Mouse (Mus musculus) liver, adult (tissue): ENCODE measurements around the gene Eif2ak4.

Experiments used
- GATA4 ChIP-seq: IDR thresholded peaks from 2 replicates; pipeline ENCODE4 v1.6.1; 2014; ENCODE audit warnings: mild to moderate bottlenecking, low read length; ENCODE audit not compliant: insufficient replicate concordance

The Eif2ak4 gene

DNA sequence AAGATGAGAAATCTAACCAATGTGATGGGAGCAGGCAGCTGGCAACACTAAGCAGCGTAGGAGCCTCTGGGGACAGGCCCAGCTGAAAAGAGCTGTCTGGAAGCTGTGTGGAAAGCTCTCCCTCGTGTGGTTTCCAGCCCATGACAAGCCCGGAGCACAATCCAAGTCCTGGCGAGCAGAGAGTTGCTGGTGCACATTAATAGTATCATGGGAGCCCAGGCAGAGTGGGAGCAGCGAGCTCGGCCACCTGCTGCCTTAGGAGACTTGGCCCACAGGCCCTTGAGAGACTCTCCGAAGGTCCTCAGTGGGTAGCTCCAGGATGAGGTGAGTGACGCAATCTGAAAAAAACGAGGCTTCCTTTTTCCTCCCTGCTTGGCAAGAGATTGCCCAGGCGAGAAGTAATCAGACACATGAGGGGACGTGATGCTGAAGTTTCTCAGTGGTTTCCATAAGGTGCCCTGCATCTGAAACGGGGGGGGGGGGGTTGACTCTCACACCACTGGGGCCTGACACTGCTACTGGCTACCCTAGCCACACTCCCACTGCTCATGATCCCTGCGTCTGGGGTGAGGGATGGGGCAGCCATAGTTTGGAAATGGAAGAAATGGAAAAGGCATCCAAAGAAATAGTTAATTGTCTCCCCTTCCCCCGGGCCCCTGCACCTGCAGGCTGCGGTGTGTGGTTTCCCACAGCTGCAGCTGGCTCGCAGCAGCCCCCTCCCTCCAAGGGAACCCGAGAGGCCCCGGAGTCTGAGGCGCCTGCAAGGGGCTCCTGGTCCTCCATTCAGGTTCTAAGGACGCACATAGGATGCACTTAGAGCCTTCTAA is 110.9 kb downstream of the Eif2ak4 start:
- TF ChIP-seq GATA4, result no peak

DNA sequence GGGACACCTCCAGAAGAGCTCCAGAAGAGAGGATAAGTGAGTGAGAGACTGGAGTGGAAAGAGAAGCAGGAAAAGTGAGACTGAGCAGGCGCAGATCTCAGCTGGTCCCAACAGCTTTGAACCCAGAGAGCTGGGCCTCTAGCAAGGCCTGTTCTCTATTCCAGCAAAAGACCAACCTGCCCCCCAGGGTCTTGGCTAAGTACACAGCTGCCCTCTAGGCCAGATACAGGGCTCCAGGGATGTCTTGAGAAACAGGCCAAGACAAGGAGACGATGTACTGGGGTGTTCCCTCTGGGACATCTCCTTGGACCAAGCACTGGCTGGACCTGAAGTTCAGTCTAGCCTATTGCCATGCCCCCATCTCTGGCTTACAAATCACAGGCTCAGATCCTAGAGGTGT is 111.8 kb downstream of the Eif2ak4 start:
- TF ChIP-seq GATA4, result no peak

DNA sequence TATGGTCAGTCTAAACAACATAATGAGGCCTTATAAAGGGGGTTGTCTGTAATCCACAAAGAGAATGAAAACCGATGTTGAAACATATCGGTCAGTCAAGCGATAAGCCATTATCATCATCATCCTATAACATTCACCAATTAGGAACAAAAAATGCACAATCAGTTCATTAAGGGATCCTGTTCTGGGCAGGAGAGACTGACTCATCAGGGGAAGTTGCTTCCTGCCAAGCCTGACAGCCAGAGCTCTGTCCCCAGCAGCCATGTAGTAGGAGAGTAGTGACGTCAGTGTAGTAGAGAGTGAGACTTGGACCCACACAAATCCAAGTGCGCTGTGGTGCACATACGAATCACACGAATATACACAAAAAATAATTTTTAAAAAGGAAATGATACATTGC is 118.7 kb downstream of the Eif2ak4 start:
- no peak for TF ChIP-seq GATA4

GRCm38 (mm10) chr2:118509688-118510446 is 121.4 kb downstream of the Eif2ak4 start:
- no peak for TF ChIP-seq GATA4

DNA sequence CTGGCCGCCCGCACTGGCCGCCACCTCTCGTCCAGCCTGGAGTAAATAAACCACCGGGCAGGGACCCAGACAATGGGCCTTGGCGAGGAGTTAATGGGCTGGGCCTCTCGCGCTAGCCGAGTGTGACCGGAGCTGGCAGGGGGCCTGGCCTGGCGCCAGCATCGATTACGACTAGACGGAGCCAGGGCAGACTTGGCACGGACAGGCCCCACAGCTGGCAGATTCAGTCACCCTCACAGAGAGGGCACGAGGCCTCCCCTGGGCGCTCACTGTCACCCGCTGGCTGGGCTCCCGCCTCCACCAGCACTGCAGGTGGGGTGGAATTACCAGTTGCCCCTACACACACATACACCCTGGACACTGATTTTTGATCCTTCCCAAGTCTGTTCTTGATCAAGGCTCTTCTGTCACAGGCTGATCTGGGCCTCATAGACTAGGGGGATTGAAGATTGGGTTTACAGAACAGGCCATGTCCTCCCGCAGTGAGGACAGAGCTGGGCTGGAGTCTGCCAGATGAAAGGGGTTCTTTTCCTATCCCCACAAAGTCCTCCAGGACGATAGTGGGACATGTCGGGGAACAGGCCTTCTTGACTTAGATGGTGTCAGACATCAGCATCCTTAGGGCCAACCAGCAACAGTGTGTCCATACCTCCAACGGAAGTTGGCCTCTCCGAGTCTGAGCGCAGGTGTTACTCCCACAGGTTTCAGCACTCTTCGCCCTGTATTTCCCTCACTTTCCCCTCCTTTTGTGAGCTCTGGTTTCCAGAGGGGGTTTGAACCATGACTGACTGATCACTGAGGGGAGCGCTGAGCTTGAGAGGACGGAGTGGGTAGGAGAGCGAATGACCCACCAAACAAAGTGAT is 122.3 kb downstream of the Eif2ak4 start:
- peak; percentile 36; the same call in 1 of the 2 replicates for TF ChIP-seq GATA4

DNA sequence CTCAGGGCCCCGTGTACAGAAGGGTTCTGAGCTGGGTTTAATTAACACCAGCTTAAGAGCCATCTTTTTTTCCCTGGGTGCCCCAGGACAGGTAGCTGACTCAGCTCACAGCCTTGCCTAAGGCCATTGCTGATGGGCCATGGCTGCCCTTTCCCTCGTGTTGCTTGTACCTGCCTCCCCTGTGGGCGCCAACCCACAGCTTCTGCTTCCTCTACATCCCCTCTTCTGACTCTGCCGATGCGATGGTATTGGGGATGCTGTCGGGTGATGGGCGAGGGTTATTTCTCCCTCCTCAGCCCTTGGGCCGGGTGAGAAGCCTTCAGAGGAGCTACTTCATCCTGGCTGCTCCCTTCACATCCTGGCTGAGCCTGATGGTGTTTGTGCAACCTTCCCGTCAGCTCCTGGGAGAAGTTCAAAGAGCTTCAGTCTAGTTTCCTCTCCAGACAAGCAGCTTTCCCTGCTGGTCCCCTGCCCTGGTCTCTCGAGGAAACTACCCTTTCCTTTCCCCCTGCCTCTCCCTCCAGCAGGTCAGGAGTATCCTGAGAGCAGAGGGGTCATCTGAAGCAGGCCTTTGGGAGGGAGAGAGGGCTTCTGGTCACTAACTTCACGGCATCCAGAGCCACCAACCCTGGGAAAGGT is 123.5 kb downstream of the Eif2ak4 start:
- no peak for TF ChIP-seq GATA4

DNA sequence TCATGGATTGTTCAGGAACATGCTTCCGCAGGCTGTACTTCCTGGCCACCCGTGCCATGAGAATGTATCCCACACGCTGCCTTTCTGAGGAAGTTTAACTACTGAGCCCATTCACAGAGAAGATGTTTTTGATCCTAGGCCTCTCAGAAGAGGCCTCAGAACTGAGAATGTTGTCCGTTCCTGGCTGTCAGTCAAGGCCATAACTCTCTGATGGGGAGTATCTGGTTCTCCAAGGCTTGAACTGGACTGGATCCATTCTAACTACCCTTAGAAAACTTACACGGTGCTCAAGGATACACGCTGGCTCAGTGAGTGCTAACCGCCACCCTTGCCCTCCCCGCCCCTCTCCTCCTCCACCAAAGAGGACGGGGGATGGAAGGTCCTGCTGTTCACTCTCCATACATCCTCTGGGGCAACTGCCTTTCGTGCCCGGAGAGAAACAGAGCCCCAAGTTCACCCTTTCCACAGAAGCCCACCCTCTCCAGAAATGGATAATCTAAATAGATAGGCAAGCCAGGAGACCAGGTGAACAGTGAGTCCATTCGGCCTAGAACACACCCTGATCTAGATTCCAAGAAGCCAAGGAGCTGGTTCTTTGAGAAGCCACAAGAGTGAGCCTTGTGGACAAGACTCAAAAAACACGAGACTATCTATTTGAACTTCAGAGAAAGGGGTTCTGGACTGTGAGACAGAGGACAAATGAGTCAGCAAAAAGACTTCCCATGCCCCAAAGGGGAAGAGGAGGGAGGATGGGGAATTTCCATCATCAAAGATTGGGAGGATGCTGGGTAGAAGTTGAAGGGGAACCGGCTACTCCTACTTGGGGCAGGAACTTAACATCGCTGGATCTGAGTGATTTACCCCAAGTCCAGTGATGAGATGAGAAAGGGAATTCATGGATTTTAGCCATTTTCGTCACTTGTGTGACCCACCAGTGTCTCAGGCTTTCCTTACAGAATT is 124.3 kb downstream of the Eif2ak4 start:
- TF ChIP-seq GATA4, result no peak

DNA sequence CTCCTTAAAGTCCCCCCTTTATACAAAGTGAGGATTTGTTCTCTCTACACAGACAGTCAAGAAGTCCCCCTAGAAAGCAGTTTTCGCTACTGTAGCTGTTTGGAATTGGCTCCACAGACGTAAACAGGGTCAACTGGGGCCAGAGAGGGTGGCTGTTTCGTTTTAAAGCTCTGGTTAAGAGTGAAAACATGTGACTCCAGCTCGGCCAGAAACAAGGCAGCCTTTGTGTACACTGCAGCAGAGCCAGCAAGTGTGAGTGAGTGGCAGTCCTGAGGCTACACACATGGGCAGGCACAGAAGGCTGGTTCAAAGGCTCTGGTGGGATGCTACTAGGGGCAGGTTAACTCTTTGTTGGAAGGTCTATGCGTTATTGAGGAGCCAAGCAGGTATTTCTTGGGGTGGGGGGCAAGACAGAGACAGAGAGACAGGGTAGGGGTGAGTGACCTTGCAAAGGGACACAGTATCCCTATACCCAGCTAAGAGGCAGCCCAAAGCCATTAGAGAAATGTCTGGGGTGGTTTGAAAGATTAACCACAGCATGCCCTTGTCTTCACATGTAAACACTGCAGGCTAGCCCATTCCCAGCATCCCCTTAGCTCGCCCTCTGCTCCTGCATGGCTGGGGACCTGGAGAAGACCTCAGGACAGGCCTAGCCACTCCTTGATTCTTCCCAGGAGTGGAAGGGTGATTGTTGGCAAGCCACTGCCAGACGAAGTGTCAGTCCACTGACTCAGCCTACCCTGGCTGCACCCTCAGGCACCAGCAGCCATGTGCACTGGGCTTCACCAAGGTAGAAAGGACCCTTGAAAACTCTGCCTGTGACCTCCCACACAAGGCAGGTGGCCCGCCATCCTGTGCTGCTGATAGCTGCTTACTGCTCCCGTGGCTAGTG is 131.9 kb downstream of the Eif2ak4 start:
- TF ChIP-seq GATA4, result no peak

- TF ChIP-seq GATA4, result peak; percentile 25; the same call in 1 of the 2 replicates
Measured at GRCm38 (mm10) chr2:118522265-118522664, 133.8 kb downstream of the Eif2ak4 start.

GRCm38 (mm10) chr2:118523163-118523730 is 134.8 kb downstream of the Eif2ak4 start:
- no peak for TF ChIP-seq GATA4

GRCm38 (mm10) chr2:118524811-118525210 is 136.4 kb downstream of the Eif2ak4 start:
- TF ChIP-seq GATA4, result no peak
